In the genomic region with DNA sequence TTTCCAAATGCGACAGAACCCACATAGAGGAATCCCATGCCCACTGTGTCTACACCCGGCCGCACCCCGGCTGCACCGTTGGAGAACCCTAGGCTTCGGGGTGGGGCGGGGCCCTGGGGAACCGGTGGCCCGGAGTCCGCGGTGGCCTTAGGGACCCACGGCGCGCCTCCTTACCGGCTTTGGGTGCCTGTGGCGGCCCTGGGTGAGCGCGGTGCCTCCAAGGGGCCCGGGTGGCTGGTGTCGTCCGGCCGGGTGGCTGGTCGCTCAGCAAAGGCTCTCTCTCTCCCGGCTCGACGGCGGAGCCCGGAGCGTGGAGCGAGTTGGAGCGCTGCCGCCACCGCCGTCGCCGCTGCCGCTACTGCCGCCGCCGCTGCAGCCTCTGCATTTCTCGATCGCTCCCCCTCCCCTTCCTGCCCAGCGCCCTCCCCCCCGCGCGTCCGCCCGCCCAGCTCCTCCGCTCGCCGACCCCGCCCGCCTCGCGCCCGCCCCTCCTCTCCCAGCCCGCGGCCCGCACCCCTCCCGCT, we compare ENCODE assay signal across 8 mouse cellular contexts. TPM values are rescaled to one million over a fixed set of nuclear protein-coding genes. Genes with fewer than 3 reads are reported as not detected.
A peak's percentile ranks its signal among the peaks of the same experiment; 100 is the strongest.
DNase-seq lines count a peak whose midpoint lies in the region; ATAC-seq lines count a peak whose summit lies in the region.

TSS of gene Basp1 (minus strand) at position 387 of the 524 bp plus-strand sequence.

- H3K4me2 ChIP-seq in hindbrain, embryonic 15.5 days = peak within 1 kb of the TSS; percentile 88

- under 1% methylated on average over 30 of the region's 60 CpGs for WGBS in hindbrain, embryonic 15.5 days

- peak within 1 kb of the TSS; percentile 100 for H3K9ac ChIP-seq in hindbrain, embryonic 15.5 days

- no peaks in the 10 kb centered on the region for H3K27me3 ChIP-seq in hindbrain, embryonic 15.5 days

- H3K9me3 ChIP-seq in hindbrain, embryonic 15.5 days = no peaks in the 10 kb centered on the region

- intact Hi-C loops in left cerebral cortex, postnatal 25 days (cut with DNase I) = loop anchor here (1.0 to 5.0 kb wide), 6 partner anchors 49 to 693 kb away; no protein-coding TSS in a partner anchor

- peak within 1 kb of the TSS; percentile 100 for H3K4me3 ChIP-seq in hindbrain, embryonic 15.5 days

- peak; percentile 87 for DNase-seq in Muller cell, postnatal 12 days (ENCODE audit: inconsistent ontology term)
- peak; percentile 14 for DNase-seq in cerebellum, adult 9-11 months
- peak; percentile 50 to 68 for DNase-seq in frontal cortex, postnatal 14 days (ENCODE audit: low spot score in 2 of 2)
- peak; percentile 74 to 77 for DNase-seq in left cerebral cortex, postnatal 25 days (ENCODE audit: low spot score in 2 of 2)
- DNase-seq in right cerebral cortex, postnatal 4 days = peak; percentile 90
- no peak for DNase-seq in c-Kit-positive CD71-positive TER-119-positive erythroid progenitor cells, embryonic 14.5 days (ENCODE audit: low spot score)

- peak; percentile 65 for ATAC-seq in hindbrain, embryonic 15.5 days (ENCODE audit: low FRiP score, low read depth)
- ATAC-seq in megakaryocyte-erythroid progenitor cell, adult 5-6 weeks (replicated peaks; ENCODE audit: low FRiP score, low TSS enrichment, poor library complexity, severe bottlenecking) = 0 out of 2 replicates have a peak, but pooled peaks have one; percentile 16

- peak within 1 kb of the TSS; percentile 100 for H3K27ac ChIP-seq in hindbrain, embryonic 15.5 days (replicated peaks)

- peaks cover 34% of the 10 kb centered on the region for H3K4me1 ChIP-seq in hindbrain, embryonic 15.5 days (replicated peaks)

- H3K36me3 ChIP-seq in hindbrain, embryonic 15.5 days = no peaks in the 10 kb centered on the region

RNA-seq across cellular contexts. Expression of gene Basp1, which starts in this region (rescaled TPM):
- polyA plus RNA-seq in hindbrain, embryonic 15.5 days (2015; fragmentation: Nextera tagmentation; extraction: Ambion mirVana) = 376 and 413 TPM in 2 replicates
- 100 to 1,000 TPM; 665 to 747 TPM for total RNA-seq in left cerebral cortex, postnatal 25 days (2021)
- total RNA-seq in megakaryocyte-erythroid progenitor cell, adult 5-6 weeks (2014; fragmentation: Nextera tagmentation) = 0.40 and 0.52 TPM in 2 replicates
- 2.0 and 4.8 TPM in 2 replicates for total RNA-seq in megakaryocyte-erythroid progenitor cell, adult 5-6 weeks (2017)

Comparison
In these comparisons a context has a peak if more than half of its experiments do, and no peak if none do; other contexts are left out.
1. RNA of gene Basp1 (total RNA-seq): 665 to 747 TPM in left cerebral cortex, postnatal 25 days; 0.40 to 4.8 TPM in megakaryocyte-erythroid progenitor cell, adult 5-6 weeks; every median in the first group is over 100 times any median in the second.